Mouse (Mus musculus): Measurements from ENCODE around the gene Ces1c. TPM values are rescaled to one million over a fixed set of nuclear protein-coding genes. Genes with fewer than 3 reads are reported as not detected.
A peak's percentile ranks its signal among the peaks of the same experiment; 100 is the strongest.

The Ces1c gene
- polyA plus RNA-seq, 2 experiments = not detected

DNA sequence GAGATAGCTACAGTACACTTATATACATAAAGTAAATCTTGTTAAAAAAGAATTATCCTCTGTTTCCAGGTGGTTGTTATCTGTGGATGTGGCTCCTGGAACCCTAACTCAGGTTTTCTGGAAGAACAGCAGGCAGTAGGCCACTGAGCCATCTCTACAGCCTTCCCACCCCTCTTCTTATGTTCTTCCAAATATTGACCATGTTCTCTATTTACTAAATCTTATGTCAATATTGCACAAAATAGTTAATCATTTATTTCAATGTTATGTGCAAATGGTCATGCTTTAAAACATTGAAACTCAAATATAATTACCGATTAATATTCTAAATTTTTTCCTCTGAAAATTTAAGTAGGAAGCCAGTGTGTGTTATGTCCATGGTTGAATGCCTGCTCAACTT, 9.1 kb downstream of the Ces1c start:
- DNase-seq (ENCODE audit: low spot score) (no peak), ATAC-seq (ENCODE audit: low FRiP score, low read depth) (no peak)
- WGBS = 92% methylated on average over 1 of the region's 1 CpGs
- no peak for TF ChIP-seq POLR2A (IDR thresholded peaks at IDR 0.05; ENCODE audit: borderline replicate concordance, extremely low read depth, insufficient read depth, insufficient read length)
- H3K9ac ChIP-seq (ENCODE audit: low read depth, low read length, severe bottlenecking) = no peak overlapping the region
- no peaks in the 10 kb centered on the region for H3K9me3 ChIP-seq (ENCODE audit: control insufficient read depth, low read length)
- H3K27me3 ChIP-seq (ENCODE audit: control insufficient read depth, insufficient read depth, low read length) = no peaks in the 10 kb centered on the region
- H3K27ac ChIP-seq (replicated peaks; ENCODE audit: low read depth, low read length) = no peak overlapping the region
- no peaks in the 10 kb centered on the region for H3K36me3 ChIP-seq (ENCODE audit: control insufficient read depth, insufficient read depth, low read length)
- H3K4me3 ChIP-seq (replicated peaks; ENCODE audit: low read length) = no peak overlapping the region
- no peaks in the 10 kb centered on the region for H3K4me1 ChIP-seq (ENCODE audit: control insufficient read depth, insufficient read depth, low read length)
- H3K4me2 ChIP-seq (replicated peaks; ENCODE audit: low read depth, low read length, severe bottlenecking) = no peak overlapping the region

DNA sequence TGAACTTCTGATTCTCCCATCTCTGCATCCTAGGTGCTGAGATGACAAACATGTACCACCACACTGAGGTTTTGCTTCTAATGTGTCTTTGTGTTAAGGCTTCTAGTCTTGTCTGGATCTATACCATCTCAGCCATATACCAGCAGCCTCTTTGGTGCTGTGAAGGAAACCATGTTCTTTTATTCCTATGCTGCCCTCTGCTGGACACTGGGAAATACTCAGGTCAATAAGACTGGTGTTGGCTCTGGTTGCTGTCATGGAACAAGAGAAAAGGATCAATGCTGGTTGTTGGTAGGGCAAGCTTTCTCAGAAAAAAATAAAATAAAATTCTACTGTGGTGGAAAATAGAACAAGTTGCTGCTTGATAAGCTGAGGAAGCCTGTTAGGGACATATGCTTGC, 35.7 kb downstream of the Ces1c start:
- DNase-seq (ENCODE audit: low spot score) (peak; percentile 66), ATAC-seq (ENCODE audit: low FRiP score, low read depth) (no peak)
- no peak for TF ChIP-seq POLR2A (IDR thresholded peaks at IDR 0.05; ENCODE audit: borderline replicate concordance, extremely low read depth, insufficient read depth, insufficient read length)
- no peak overlapping the region for H3K4me2 ChIP-seq (replicated peaks; ENCODE audit: low read depth, low read length, severe bottlenecking)
- no peaks in the 10 kb centered on the region for H3K36me3 ChIP-seq (ENCODE audit: control insufficient read depth, insufficient read depth, low read length)
- no peak overlapping the region for H3K27ac ChIP-seq (replicated peaks; ENCODE audit: low read depth, low read length)
- no peak overlapping the region for H3K9ac ChIP-seq (ENCODE audit: low read depth, low read length, severe bottlenecking)
- H3K4me1 ChIP-seq (ENCODE audit: control insufficient read depth, insufficient read depth, low read length) = no peaks in the 10 kb centered on the region
- no peaks in the 10 kb centered on the region for H3K27me3 ChIP-seq (ENCODE audit: control insufficient read depth, insufficient read depth, low read length)
- no peak overlapping the region for H3K4me3 ChIP-seq (replicated peaks; ENCODE audit: low read length)
- H3K9me3 ChIP-seq (ENCODE audit: control insufficient read depth, low read length) = no peaks in the 10 kb centered on the region

DNA sequence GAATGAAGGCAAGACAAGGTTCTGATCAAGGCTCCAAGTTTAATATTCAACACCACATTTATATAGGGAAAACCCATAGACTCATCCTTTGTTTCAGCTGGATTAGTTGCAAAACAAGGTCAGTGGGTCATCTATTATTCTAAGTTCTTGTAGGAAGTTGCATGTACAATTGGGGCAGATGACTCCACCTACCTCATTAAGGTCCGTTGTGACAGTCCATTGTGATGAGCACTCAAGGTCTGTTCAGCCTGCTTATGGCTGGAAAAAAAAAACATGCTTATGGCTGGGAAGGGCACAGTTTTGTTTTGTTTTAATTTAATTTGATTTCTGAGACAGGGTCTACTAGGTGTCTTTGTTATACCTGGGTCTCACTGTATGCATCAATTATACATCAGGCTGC, 39.8 kb downstream of the Ces1c start:
- no peak for DNase-seq (ENCODE audit: low spot score)
- Histone ChIP-seq H3K4me3 (replicated peaks; ENCODE audit: low read length) (no peak overlapping the region), H3K27ac (replicated peaks; ENCODE audit: low read depth, low read length) (no peak overlapping the region), H3K36me3 (ENCODE audit: control insufficient read depth, insufficient read depth, low read length) (no peaks in the 10 kb centered on the region), H3K9me3 (ENCODE audit: control insufficient read depth, low read length) (no peaks in the 10 kb centered on the region), H3K9ac (ENCODE audit: low read depth, low read length, severe bottlenecking) (no peak overlapping the region), H3K4me2 (replicated peaks; ENCODE audit: low read depth, low read length, severe bottlenecking) (no peak overlapping the region), H3K4me1 (ENCODE audit: control insufficient read depth, insufficient read depth, low read length) (no peaks in the 10 kb centered on the region), H3K27me3 (ENCODE audit: control insufficient read depth, insufficient read depth, low read length) (no peaks in the 10 kb centered on the region)
- TF ChIP-seq POLR2A (IDR thresholded peaks at IDR 0.05; ENCODE audit: borderline replicate concordance, extremely low read depth, insufficient read depth, insufficient read length) = no peak
- WGBS = 45% methylated on average over 1 of the region's 1 CpGs
- no peak for ATAC-seq (ENCODE audit: low FRiP score, low read depth)

DNA sequence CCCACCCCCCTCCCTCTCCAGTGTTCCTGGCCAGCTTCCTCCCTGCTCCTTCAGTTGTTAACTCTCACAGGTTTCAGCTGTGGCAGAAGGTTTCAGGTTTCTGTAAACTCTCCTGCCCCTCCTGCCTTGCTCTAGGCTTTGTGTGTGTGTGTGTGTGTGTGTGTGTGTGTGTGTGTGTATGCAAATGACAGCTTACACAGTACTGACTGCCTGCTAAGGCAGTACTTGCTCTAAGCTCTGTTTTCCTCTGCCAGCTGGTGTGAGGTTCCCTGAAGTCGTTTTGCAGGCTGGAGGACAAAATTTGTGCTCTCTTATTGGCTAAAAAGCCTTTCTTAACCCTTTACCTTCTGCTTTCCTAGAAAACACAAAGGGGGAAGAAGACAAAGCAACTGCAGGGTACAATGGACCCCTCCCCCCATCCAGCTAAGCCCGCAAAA, 42.4 kb downstream of the Ces1c start:
- no peaks in the 10 kb centered on the region for H3K9me3 ChIP-seq (ENCODE audit: control insufficient read depth, low read length)
- H3K4me1 ChIP-seq (ENCODE audit: control insufficient read depth, insufficient read depth, low read length) = no peaks in the 10 kb centered on the region
- H3K4me3 ChIP-seq (replicated peaks; ENCODE audit: low read length) = no peak overlapping the region
- no peaks in the 10 kb centered on the region for H3K36me3 ChIP-seq (ENCODE audit: control insufficient read depth, insufficient read depth, low read length)
- no peak for TF ChIP-seq POLR2A (IDR thresholded peaks at IDR 0.05; ENCODE audit: borderline replicate concordance, extremely low read depth, insufficient read depth, insufficient read length)
- DNase-seq (ENCODE audit: low spot score) = peak; percentile 37
- WGBS = 3% methylated on average over 2 of the region's 2 CpGs
- H3K9ac ChIP-seq (ENCODE audit: low read depth, low read length, severe bottlenecking) = 0 out of 2 replicates have a peak overlapping the region, but pooled peaks have one; percentile 2
- peak; percentile 85 for ATAC-seq (ENCODE audit: low FRiP score, low read depth)
- no peaks in the 10 kb centered on the region for H3K27me3 ChIP-seq (ENCODE audit: control insufficient read depth, insufficient read depth, low read length)
- H3K27ac ChIP-seq (replicated peaks; ENCODE audit: low read depth, low read length) = no peak overlapping the region
- H3K4me2 ChIP-seq (replicated peaks; ENCODE audit: low read depth, low read length, severe bottlenecking) = peak overlapping the region; percentile 31

DNA sequence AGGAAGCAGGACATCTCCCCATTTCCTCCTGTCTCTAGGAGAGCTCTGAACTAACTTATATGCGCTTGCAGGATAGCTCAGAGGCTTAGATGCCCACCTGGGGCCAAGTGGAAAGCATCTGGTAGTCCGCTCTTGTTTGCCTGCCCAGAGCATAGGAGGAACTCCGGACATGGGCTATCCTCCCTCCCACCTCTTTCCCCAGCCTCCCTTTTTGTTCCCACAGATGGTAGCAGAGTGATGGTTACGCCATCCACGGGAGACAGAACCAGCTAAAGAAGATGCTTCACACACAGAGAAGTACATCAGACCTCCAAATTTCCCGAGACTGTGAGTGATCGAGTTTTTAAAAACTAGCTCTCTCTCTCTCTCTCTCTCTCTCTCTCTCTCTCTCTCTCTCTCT, 42.9 kb downstream of the Ces1c start:
- TF ChIP-seq POLR2A (IDR thresholded peaks at IDR 0.05; ENCODE audit: borderline replicate concordance, extremely low read depth, insufficient read depth, insufficient read length) = no peak
- WGBS = 19% methylated on average over 7 of the region's 7 CpGs
- H3K4me1 ChIP-seq (ENCODE audit: control insufficient read depth, insufficient read depth, low read length) = no peaks in the 10 kb centered on the region
- H3K9me3 ChIP-seq (ENCODE audit: control insufficient read depth, low read length) = no peaks in the 10 kb centered on the region
- H3K27ac ChIP-seq (replicated peaks; ENCODE audit: low read depth, low read length) = no peak overlapping the region
- H3K4me2 ChIP-seq (replicated peaks; ENCODE audit: low read depth, low read length, severe bottlenecking) = peak overlapping the region; percentile 31
- DNase-seq (ENCODE audit: low spot score) (no peak), ATAC-seq (ENCODE audit: low FRiP score, low read depth) (peak; percentile 44; the same call in 1 of the 2 replicates)
- H3K27me3 ChIP-seq (ENCODE audit: control insufficient read depth, insufficient read depth, low read length) = no peaks in the 10 kb centered on the region
- H3K9ac ChIP-seq (ENCODE audit: low read depth, low read length, severe bottlenecking) = no peak overlapping the region; the same call in 1 of the 2 replicates
- H3K4me3 ChIP-seq (replicated peaks; ENCODE audit: low read length) = no peak overlapping the region
- H3K36me3 ChIP-seq (ENCODE audit: control insufficient read depth, insufficient read depth, low read length) = no peaks in the 10 kb centered on the region

DNA sequence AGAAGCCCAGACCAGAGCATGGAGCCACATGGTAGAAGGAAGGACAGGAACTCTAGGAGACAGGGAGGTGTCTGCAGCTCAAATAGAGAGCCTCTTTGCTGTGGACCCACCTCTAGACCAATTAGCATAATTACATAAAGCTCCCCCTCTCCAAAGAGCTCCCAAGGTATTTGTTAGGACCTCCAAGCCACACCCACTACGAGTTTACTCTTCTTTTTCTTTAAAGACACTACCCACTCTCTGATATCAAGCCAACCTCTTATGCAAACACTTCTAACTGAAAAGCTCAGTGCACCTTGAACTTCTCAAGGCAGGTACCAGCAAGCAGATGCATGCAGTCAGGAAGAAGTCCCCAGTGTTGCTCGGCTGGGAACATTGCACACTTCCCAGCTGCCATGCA, 51.2 kb downstream of the Ces1c start, which contains the start of gene Ces1b:
TSS of gene Ces1b (minus strand) at position 131 of the 400 bp plus-strand sequence.
- no peak within 1 kb of the TSS for H3K27ac ChIP-seq (replicated peaks; ENCODE audit: low read depth, low read length)
- no peak within 1 kb of the TSS for H3K4me3 ChIP-seq (replicated peaks; ENCODE audit: low read length)
- ATAC-seq (ENCODE audit: low FRiP score, low read depth) (no peak), DNase-seq (ENCODE audit: low spot score) (no peak)
- WGBS = 72% methylated on average over 2 of the region's 2 CpGs
- no peak within 1 kb of the TSS for H3K9ac ChIP-seq (ENCODE audit: low read depth, low read length, severe bottlenecking)
- no peak within 1 kb of the TSS for H3K4me2 ChIP-seq (replicated peaks; ENCODE audit: low read depth, low read length, severe bottlenecking)
- H3K36me3 ChIP-seq (ENCODE audit: control insufficient read depth, insufficient read depth, low read length) = no peaks in the 10 kb centered on the region
- no peaks in the 10 kb centered on the region for H3K9me3 ChIP-seq (ENCODE audit: control insufficient read depth, low read length)
- TF ChIP-seq POLR2A (IDR thresholded peaks at IDR 0.05; ENCODE audit: borderline replicate concordance, extremely low read depth, insufficient read depth, insufficient read length) = no peak
- H3K27me3 ChIP-seq (ENCODE audit: control insufficient read depth, insufficient read depth, low read length) = no peaks in the 10 kb centered on the region
- H3K4me1 ChIP-seq (ENCODE audit: control insufficient read depth, insufficient read depth, low read length) = no peaks in the 10 kb centered on the region
